Mouse (Mus musculus): Measurements from ENCODE around the gene Gm21885.
"Not testable (repeated sequence)": the region's sequence is repeated elsewhere in the genome, so short reads cannot be mapped to it uniquely, and the experiment has no call there.

The Gm21885 gene

GRCm38 (mm10) chr11:94281199-94282181, at the start of gene Gm21885:
Gene Gm21885, plus strand, starts transcription at chr11:94281873.
- DNase-seq (ENCODE audit: low read depth, low spot score): no peak

- DNase-seq (ENCODE audit: low read depth, low spot score): no peak
Observed at GRCm38 (mm10) chr11:94233405-94233804, 48.3 kb upstream of the Gm21885 start.

- DNase-seq (ENCODE audit: low read depth, low spot score): no peak
Observed at GRCm38 (mm10) chr11:94234380-94234779, 47.3 kb upstream of the Gm21885 start.

- no peak for DNase-seq (ENCODE audit: low read depth, low spot score)
Observed at GRCm38 (mm10) chr11:94234857-94235256, 46.8 kb upstream of the Gm21885 start.

GRCm38 (mm10) chr11:94236074-94236473, 45.6 kb upstream of the Gm21885 start:
- DNase-seq (ENCODE audit: low read depth, low spot score): peak; percentile 71

GRCm38 (mm10) chr11:94238786-94239185, 42.9 kb upstream of the Gm21885 start:
- no peak for DNase-seq (ENCODE audit: low read depth, low spot score)

GRCm38 (mm10) chr11:94239706-94240105, 42.0 kb upstream of the Gm21885 start:
- no peak for DNase-seq (ENCODE audit: low read depth, low spot score)

- DNase-seq (ENCODE audit: low read depth, low spot score): no peak
Observed at GRCm38 (mm10) chr11:94242760-94243421, 38.8 kb upstream of the Gm21885 start.

GRCm38 (mm10) chr11:94243422-94244180, 38.1 kb upstream of the Gm21885 start:
- DNase-seq (ENCODE audit: low read depth, low spot score): no peak

- no peak for DNase-seq (ENCODE audit: low read depth, low spot score)
Observed at GRCm38 (mm10) chr11:94244385-94244784, 37.3 kb upstream of the Gm21885 start.

- peak; percentile 54 for DNase-seq (ENCODE audit: low read depth, low spot score)
Observed at GRCm38 (mm10) chr11:94245955-94246788, 35.5 kb upstream of the Gm21885 start, which contains the start of gene Wfikkn2. Gene Wfikkn2, minus strand, starts transcription at chr11:94246005.

- no peak for DNase-seq (ENCODE audit: low read depth, low spot score)
Observed at GRCm38 (mm10) chr11:94246789-94247061, 34.9 kb upstream of the Gm21885 start.

GRCm38 (mm10) chr11:94253156-94253555, 28.5 kb upstream of the Gm21885 start:
- DNase-seq (ENCODE audit: low read depth, low spot score): no peak

GRCm38 (mm10) chr11:94253691-94254090, 28.0 kb upstream of the Gm21885 start:
- DNase-seq (ENCODE audit: low read depth, low spot score): no peak

- DNase-seq (ENCODE audit: low read depth, low spot score): no peak
Observed at GRCm38 (mm10) chr11:94255733-94256132, 25.9 kb upstream of the Gm21885 start.

GRCm38 (mm10) chr11:94257987-94258386, 23.7 kb upstream of the Gm21885 start:
- DNase-seq (ENCODE audit: low read depth, low spot score): no peak

GRCm38 (mm10) chr11:94259814-94260213, 21.9 kb upstream of the Gm21885 start:
- DNase-seq (ENCODE audit: low read depth, low spot score): no peak

- DNase-seq (ENCODE audit: low read depth, low spot score): no peak
Observed at GRCm38 (mm10) chr11:94261585-94262370, 19.9 kb upstream of the Gm21885 start.

GRCm38 (mm10) chr11:94265134-94265785, 16.4 kb upstream of the Gm21885 start:
- DNase-seq (ENCODE audit: low read depth, low spot score): peak; percentile 67

GRCm38 (mm10) chr11:94266155-94266554, 15.5 kb upstream of the Gm21885 start:
- DNase-seq (ENCODE audit: low read depth, low spot score): not testable (repeated sequence)

All from embryo, embryonic 11.5 days (tissue).